Mouse (Mus musculus) cerebellum, adult 18-20 months (tissue): Measurements from ENCODE around the gene Lingo2.
A peak's percentile ranks its signal among the peaks of the same experiment; 100 is the strongest.

Experiments
- DNase-seq, 2 experiments: peaks; one replicate each; pipeline ENCODE4 v3.0.0; 2021

The Lingo2 gene

GRCm38 (mm10) chr4:36540664-36541360 lies 410.7 kb downstream of the Lingo2 start:
- no peak for DNase-seq

GRCm38 (mm10) chr4:36533895-36534294 lies 417.7 kb downstream of the Lingo2 start:
- no peak for DNase-seq

GRCm38 (mm10) chr4:36490255-36490654 lies 461.3 kb downstream of the Lingo2 start:
- DNase-seq: no peak

DNA sequence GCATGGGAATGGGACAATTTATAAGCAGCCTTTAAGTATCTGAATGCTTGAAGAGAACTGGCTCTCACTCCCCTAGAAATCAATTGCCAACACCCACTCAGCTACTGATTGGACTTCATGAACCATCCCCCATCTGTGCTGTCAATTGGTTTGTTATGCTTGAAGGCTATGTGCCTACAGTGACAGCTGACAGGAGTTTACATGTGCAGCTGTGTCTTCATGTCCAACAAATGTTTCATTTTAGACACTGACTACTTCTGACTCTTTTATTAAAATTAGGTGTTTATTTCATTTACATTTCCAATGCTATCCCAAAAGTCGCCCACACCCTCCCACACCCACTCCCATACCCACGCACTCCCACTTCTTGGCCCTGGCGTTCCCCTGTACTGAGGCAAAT lies 516.3 kb downstream of the Lingo2 start:
- DNase-seq: no peak

- DNase-seq: no peak
Measured at GRCm38 (mm10) chr4:36426192-36426591, 525.4 kb downstream of the Lingo2 start.

DNA sequence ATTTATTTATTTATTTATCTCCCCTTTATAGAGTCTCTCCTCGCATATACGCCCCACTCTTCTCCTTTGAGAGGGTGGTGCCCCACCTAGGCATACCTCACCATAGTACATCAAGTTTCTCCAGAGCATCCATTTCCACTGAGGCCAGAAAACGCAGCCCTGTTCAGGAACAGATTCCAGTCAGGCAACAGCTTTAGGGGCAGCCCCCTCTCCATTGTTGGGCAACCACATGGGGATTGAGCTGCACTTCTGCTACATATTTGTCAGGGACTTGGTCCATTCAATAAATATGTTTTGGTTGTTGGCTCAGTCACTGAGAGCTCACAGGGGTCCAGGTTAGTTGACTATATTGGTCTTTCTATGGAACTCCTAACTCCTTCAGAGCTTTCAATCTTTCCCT lies 544.2 kb downstream of the Lingo2 start:
- no peak for DNase-seq

GRCm38 (mm10) chr4:36368925-36369324 lies 582.6 kb downstream of the Lingo2 start:
- DNase-seq: no peak

DNA sequence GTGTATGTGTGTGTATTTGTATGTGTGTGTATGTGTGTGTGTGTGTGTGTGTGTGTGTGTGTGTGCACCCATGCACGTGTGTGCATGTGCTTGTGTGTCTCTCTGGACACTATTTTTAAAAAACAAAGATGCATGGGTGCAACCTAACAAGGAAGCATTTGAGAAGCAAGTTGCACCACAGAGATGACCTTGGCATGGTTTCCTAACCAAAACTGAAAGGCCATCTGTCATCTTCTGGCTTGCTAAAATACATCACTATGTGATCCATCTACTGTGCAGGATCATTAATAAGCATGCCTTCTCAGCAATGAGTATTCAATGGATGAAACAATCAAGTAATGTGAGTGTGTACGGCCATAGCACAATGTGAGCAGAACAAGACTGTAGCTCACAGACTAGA lies 597.1 kb downstream of the Lingo2 start:
- no peak for DNase-seq

DNA sequence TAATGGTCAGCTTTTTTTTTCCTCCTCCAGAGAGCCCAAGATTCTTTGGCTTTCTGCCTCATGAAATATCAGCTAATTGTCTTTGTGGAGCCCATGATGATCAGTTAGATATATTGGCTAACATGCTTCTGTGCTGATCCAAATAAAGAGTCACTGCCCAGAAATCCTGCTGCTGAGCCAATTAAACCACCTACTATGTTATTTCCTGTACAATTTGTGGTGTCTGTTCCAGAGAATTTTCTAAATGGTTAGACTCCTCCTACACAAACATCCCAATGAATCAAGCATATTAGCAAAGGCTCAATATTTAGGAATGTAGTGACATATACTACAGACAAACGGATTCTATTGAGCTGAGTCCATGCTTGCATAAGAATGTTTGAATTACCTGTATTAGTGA lies 619.8 kb downstream of the Lingo2 start:
- no peak for DNase-seq

DNA sequence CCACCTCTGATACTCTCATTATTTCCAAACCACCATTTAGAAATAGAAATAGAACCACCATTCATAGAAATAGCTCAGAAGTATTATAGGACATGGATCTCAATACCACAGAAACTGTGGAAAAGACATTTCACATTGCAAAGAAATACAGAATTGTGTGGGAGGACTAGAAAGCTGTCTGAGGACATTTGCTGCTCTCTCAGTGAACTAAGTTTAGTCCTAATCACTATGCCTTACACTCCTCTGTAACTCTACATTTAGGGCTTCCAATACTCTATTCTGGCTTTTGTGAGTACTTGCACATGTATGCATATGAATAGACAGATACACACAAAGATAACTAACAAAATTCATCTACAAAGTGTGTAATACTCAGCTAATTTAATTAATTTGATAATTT lies 625.9 kb downstream of the Lingo2 start:
- DNase-seq: no peak

DNA sequence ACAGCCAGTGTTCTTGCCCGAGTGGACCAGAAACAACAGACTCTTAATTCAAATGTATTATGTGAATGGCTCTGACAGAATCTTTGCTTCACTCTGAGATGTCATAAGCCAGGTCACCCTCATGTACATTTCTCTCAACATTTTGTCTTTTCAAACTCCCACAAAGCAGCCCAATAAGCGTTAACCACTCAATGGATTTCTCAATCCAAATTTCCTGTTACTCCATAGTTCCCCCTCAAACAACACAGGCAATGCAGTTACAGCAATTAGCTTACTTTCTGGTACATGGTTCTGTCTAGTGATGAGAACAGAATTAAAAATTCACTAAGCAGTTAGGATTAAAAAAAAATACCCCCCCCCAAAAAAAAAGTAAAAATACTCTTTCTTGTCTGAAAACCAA lies 638.5 kb downstream of the Lingo2 start:
- no peak for DNase-seq

DNA sequence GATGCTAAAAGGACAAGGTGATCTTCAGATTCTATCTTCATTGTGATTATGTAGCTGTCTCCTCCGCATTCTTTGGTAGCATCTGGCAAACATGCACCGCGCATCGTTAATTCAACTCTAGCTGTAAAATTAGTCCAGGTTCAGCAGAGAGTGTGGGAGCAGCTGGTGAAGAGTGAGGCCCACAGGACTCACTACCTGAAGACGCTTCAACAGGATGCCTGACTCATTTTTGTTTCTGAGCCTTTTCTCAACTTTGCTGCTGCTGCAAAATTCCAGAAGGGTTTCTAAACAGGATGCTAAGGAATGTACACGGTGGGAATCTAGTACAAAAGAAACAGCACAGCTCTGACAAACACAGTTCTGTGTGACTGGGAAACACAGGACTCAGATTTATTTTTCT lies 640.1 kb downstream of the Lingo2 start:
- no peak for DNase-seq

GRCm38 (mm10) chr4:36305228-36305627 lies 646.3 kb downstream of the Lingo2 start:
- no peak for DNase-seq

DNA sequence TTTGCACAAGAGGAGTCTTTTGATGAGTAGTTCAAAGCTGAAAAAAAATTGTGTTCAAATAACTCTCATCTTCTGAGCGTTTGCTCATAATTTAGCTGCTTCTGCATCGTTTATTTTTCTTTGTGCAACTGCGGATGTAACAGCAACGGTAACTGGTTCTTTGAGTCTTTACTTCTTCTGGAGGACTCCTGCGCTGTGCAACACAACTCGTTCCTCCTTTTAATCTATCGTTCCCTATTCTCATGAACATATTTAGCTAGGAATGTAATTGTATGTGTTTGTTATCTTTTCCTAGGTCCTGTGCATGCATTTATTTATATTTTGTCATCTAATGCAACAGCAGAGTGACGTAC lies 661.9 kb downstream of the Lingo2 start:
- DNase-seq: no peak

DNA sequence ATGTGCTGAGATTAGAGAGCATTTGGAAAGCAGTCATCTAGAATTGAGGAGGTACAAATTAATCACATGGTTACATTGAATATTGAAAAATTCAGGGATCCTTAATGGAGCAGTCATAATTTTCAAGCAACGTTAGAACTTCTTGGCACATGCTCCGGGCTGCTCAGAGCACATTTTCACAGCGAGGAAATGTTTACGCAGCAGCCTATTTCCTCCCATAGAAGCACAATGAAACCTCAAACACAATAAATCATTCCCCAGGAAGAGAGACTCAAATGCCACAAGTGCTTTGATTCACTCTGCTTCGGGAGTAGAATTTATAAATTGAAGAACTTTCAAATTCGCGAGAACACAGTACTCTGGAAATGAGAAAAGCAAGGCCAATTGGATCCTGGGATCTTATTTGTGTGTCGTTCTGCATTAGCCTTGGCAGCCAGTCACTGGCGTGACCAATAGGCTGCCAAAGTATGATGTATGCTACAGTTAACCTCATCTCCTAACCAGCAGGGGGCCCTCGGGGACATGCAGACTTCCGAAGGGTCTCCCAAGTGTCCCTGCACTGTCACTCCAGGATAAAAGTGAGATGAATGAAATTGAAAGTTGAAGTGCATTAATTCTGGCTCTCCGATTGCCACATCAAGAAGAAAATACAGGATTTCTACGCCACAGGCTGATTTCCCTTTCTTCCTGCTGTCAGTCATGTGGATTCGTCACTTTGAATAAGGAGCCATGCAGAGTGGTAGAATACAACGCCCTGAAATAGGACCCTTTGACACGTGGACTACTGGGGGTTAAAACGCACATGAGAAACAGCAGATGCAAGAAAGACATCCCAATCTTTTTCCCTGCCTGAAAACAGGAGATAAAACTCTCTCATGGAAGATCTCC lies 662.5 kb downstream of the Lingo2 start:
- peak; percentile 25 to 37 for DNase-seq

DNA sequence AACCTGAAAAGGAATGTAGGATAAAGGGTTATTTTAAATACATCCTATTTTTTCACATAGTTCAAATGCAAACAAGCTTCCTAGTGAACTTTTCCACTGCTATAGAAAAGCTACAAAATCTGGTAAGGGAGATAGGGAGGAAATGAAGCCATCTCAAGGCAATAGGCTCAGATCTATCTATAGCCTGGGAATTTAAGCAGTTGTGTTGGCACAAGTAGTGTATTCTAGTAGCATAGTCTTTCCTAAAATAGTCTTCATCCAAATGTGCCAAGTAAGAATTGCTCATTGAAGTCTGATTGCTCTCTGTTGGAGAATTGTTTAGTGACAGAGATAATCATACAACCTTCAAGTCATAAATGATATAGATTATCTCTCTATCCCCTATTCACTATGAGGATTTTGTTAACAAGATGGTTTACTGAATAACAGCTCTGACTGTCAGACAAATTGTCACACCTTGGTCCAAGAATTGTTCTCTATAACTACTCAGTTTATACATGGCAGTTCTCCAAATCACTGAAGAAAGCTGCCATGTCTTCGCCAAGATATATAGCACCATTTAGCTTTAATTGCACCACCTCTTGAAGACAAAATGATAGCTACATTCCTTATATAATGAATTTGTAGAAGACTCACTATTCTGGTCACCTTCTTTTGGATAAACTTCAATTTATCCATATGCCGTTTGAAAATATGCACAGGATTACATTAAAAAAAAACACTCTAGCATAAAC lies 688.9 kb downstream of the Lingo2 start:
- no peak for DNase-seq

DNA sequence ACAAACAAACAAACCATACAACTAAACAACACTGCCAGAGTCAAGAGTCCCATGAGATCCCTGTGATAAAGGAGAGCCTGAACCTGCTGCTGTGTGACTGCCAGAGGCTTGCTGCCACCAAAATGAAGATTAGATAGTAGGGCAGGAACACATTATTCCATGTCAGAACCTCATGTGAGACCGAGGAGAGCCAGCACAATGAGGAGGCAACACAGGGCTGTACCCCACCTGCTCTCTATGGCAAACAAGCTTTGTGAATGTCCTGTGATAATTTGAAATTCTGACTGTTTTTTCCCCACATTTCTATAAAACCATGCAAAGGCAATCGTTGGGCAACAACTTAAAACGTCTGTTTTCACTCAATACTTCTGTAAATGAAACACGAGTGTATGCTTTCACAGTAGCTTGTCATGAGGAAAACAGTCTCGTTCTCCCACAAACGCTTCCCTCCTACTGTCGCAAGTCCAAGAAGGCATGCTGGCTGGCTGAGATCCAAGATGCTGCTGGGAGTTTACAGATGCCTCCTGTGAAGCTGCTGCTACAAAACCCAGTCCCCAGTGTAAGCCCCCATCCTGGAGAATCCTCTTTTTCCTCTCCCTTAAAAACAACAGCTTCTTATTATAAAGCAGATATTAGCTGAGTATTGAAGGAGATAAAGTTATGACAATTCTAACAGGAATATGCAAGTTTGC lies 765.2 kb downstream of the Lingo2 start:
- DNase-seq: peak in 1 of 2 experiments; percentile 4

DNA sequence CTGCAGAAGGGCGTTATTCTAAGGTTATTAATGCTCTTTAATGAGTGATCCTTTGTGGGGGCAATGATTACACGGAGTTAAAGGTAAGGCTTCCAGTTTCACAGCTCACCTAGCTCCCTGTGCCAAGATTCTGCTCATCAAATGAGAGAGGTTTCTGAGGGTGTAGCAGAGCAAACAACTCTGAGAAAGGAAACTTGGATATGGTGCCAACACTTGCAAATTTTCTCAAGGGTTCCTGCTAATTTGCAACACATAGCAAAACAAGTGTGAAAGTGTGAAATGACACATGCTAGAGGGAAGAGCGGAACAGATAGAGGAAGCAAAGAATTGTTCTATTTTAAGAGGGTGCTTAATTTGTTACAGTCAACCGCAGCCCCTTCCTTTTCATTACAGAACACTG lies 767.9 kb downstream of the Lingo2 start:
- DNase-seq: no peak

- DNase-seq: no peak
Measured at GRCm38 (mm10) chr4:36170099-36170498, 781.4 kb downstream of the Lingo2 start.

DNA sequence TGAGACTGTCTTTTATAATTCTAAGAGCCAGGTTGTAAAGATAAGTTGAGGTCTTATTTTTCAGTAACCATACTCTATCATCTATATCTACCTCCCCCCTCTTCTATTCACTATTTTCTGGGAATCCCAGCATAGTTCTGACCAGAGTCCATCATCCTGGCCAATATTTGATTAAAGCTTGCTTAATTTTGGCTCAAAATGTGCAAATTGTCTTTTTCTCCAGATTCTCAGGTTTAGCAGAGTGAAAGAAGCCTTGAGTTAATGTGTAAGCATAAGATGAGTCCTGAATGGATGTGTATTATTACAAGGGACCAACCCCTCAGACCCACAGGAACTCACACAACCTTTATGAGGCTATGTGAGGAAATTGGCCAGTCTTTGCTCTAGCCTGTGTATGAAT lies 820.2 kb downstream of the Lingo2 start:
- no peak for DNase-seq

DNA sequence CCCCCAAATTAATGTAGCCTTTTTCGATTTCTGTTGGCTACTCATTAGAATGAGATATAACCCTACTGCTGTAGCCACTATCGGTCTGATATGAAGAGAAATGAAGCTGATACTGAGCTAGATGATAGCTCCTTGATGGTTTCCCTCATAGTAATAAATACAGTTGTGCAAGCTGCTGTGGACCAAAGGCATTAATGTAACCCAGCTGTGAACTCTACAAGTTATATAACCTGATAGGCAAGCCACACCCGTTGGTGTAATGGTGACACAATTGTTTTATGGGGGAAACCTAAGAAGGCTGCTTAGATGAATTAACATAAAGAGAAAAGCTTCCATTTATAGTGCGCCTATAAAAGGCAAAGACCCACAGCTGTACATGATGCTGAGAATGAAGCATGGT lies 856.1 kb downstream of the Lingo2 start:
- no peak for DNase-seq

- DNase-seq: no peak
Measured at GRCm38 (mm10) chr4:36081095-36081852, 870.3 kb downstream of the Lingo2 start.
